Mouse (Mus musculus) erythroblast, adult 5-6 weeks (primary cell): ENCODE results near the gene Haus6. TPM values are rescaled to one million over a fixed set of nuclear protein-coding genes. Genes with fewer than 3 reads are reported as not detected.

Experiments used
- total RNA-seq, 2 experiments: library from RNA; stranded (forward) in 1 of 2; stranded (reverse) in 1 of 2; fragments of 150-400 nt in 1 of 2; fragments of 200-764, 138-1000 nt in 1 of 2; gene quantifications; 2 replicates each; pipeline versions ENCODE4 v1.2.3 to v1.2.4; 2015 to 2017; ENCODE audit warnings: low replicate concordance in 2 of 2

The Haus6 gene
- total RNA-seq, 2 experiments from 2014 or later = 7.9 to 13.9 TPM

Other genes starting within 250 kb of the Haus6 start
- gene Saxo1, start 53.7 kb downstream of the Haus6 start, total RNA-seq (2015; ENCODE audit: low replicate concordance) = not detected in 2 replicates
- not detected in 2 replicates for gene Saxo1, start 53.7 kb downstream of the Haus6 start, total RNA-seq (2017; ENCODE audit: low replicate concordance)
- 15.3 and 15.9 TPM in 2 replicates for gene Rraga, start 36.4 kb downstream of the Haus6 start, total RNA-seq (2015; ENCODE audit: low replicate concordance)
- gene Rraga, start 36.4 kb downstream of the Haus6 start, total RNA-seq (2017; ENCODE audit: low replicate concordance) = 10.1 and 12.1 TPM in 2 replicates
- 11.3 and 33.9 TPM in 2 replicates for gene Plin2, start 58.0 kb upstream of the Haus6 start, total RNA-seq (2015; ENCODE audit: low replicate concordance)
- 23.7 and 39.7 TPM in 2 replicates for gene Plin2, start 58.0 kb upstream of the Haus6 start, total RNA-seq (2017; ENCODE audit: low replicate concordance)
- 5.2 and 7.5 TPM in 2 replicates for gene Dennd4c, start 136.5 kb upstream of the Haus6 start, total RNA-seq (2015; ENCODE audit: low replicate concordance)
- gene Dennd4c, start 136.5 kb upstream of the Haus6 start, total RNA-seq (2017; ENCODE audit: low replicate concordance) = 5.5 and 6.6 TPM in 2 replicates
- 866 and 945 TPM in 2 replicates for gene Rps6, start 245.4 kb upstream of the Haus6 start, total RNA-seq (2015; ENCODE audit: low replicate concordance)
- 159 and 357 TPM in 2 replicates for gene Rps6, start 245.4 kb upstream of the Haus6 start, total RNA-seq (2017; ENCODE audit: low replicate concordance)